Mouse (Mus musculus): ENCODE results near the gene Cdk11b. TPM values are rescaled to one million over a fixed set of nuclear protein-coding genes. Genes with fewer than 3 reads are reported as not detected.
"Not testable (repeated sequence)": the region's sequence is repeated elsewhere in the genome, so short reads cannot be mapped to it uniquely, and the experiment has no call there.

Cdk11b gene
- polyA plus RNA-seq, 1 experiment from 2014 or later: 67.3 TPM

- no peak overlapping the region for H3K9ac ChIP-seq (replicated peaks; ENCODE audit: low read depth)
- H3K4me3 ChIP-seq (ENCODE audit: low read depth, low read length): no peak overlapping the region
- ATAC-seq (no peak), DNase-seq (ENCODE audit: low spot score) (no peak)
- H3K27me3 ChIP-seq (replicated peaks; ENCODE audit: insufficient read depth, low read length): 0 out of 2 replicates have a peak, but pooled peaks cover 4% of the 10 kb centered on the region
- 92% methylated on average over 13 of the region's 13 CpGs for WGBS
- no peak overlapping the region for H3K4me2 ChIP-seq (replicated peaks; ENCODE audit: low read depth, low read length)
- no peak for TF ChIP-seq CTCF (IDR thresholded peaks at IDR 0.05)
- no peaks in the 10 kb centered on the region for H3K36me3 ChIP-seq (ENCODE audit: insufficient read depth, low read length)
- H3K9me3 ChIP-seq (ENCODE audit: low read length): no peaks in the 10 kb centered on the region
- H3K27ac ChIP-seq (ENCODE audit: low read length): no peak overlapping the region
- peaks cover 23% of the 10 kb centered on the region for H3K4me1 ChIP-seq (ENCODE audit: insufficient read depth, low read depth, low read length)
Observed at GRCm38 (mm10) chr4:155656214-155656751, 31.6 kb downstream of the Cdk11b start.

- DNase-seq (ENCODE audit: low spot score) (no peak), ATAC-seq (no peak)
- TF ChIP-seq CTCF (IDR thresholded peaks at IDR 0.05): no peak
- TF ChIP-seq EP300 (IDR thresholded peaks at IDR 0.05): no peak
- H3K4me1 ChIP-seq (ENCODE audit: insufficient read depth, low read depth, low read length): peaks cover 8% of the 10 kb centered on the region
- no peak overlapping the region for H3K27ac ChIP-seq (ENCODE audit: low read length)
- H3K9ac ChIP-seq (replicated peaks; ENCODE audit: low read depth): no peak overlapping the region
- no peaks in the 10 kb centered on the region for H3K9me3 ChIP-seq (ENCODE audit: low read length)
- no peak overlapping the region for H3K4me2 ChIP-seq (replicated peaks; ENCODE audit: low read depth, low read length)
- 92% methylated on average over 10 of the region's 10 CpGs for WGBS
- H3K27me3 ChIP-seq (replicated peaks; ENCODE audit: insufficient read depth, low read length): 0 out of 2 replicates have a peak, but pooled peaks cover under 1% of the 10 kb centered on the region
- no peak overlapping the region for H3K4me3 ChIP-seq (ENCODE audit: low read depth, low read length)
- no peaks in the 10 kb centered on the region for H3K36me3 ChIP-seq (ENCODE audit: insufficient read depth, low read length)
Observed at GRCm38 (mm10) chr4:155658961-155659360, 34.3 kb downstream of the Cdk11b start.

- H3K27ac ChIP-seq (ENCODE audit: low read length): no peak overlapping the region
- H3K4me3 ChIP-seq (ENCODE audit: low read depth, low read length): no peak overlapping the region
- ATAC-seq (0 out of 2 replicates have a peak, but pooled peaks have one; percentile 33), DNase-seq (ENCODE audit: low spot score) (no peak)
- no peaks in the 10 kb centered on the region for H3K36me3 ChIP-seq (ENCODE audit: insufficient read depth, low read length)
- no peaks in the 10 kb centered on the region for H3K9me3 ChIP-seq (ENCODE audit: low read length)
- 56% methylated on average over 12 of the region's 12 CpGs for WGBS
- H3K27me3 ChIP-seq (replicated peaks; ENCODE audit: insufficient read depth, low read length): no peaks in the 10 kb centered on the region
- H3K9ac ChIP-seq (replicated peaks; ENCODE audit: low read depth): no peak overlapping the region
- no peaks in the 10 kb centered on the region for H3K4me1 ChIP-seq (ENCODE audit: insufficient read depth, low read depth, low read length)
- no peak overlapping the region for H3K4me2 ChIP-seq (replicated peaks; ENCODE audit: low read depth, low read length)
- TF ChIP-seq EP300 (IDR thresholded peaks at IDR 0.05) (no peak), CTCF (IDR thresholded peaks at IDR 0.05) (no peak)
Observed at GRCm38 (mm10) chr4:155660641-155661040, 36.0 kb downstream of the Cdk11b start.

- Histone ChIP-seq H3K27me3 (replicated peaks; ENCODE audit: insufficient read depth, low read length) (no peaks in the 10 kb centered on the region), H3K4me3 (ENCODE audit: low read depth, low read length) (no peak overlapping the region), H3K36me3 (ENCODE audit: insufficient read depth, low read length) (no peaks in the 10 kb centered on the region), H3K4me2 (replicated peaks; ENCODE audit: low read depth, low read length) (no peak overlapping the region), H3K9me3 (ENCODE audit: low read length) (no peaks in the 10 kb centered on the region), H3K27ac (ENCODE audit: low read length) (0 out of 2 replicates have a peak overlapping the region, but pooled peaks have one; percentile 14), H3K9ac (replicated peaks; ENCODE audit: low read depth) (no peak overlapping the region), H3K4me1 (ENCODE audit: insufficient read depth, low read depth, low read length) (peaks cover 9% of the 10 kb centered on the region; the same call in 1 of the 2 replicates)
- peak; percentile 33 for DNase-seq (ENCODE audit: low spot score)
- no peak for TF ChIP-seq CTCF (IDR thresholded peaks at IDR 0.05)
- TF ChIP-seq EP300 (IDR thresholded peaks at IDR 0.05): no peak
- ATAC-seq: no peak
Observed at GRCm38 (mm10) chr4:155666903-155667302, 42.2 kb downstream of the Cdk11b start.

GRCm38 (mm10) chr4:155668689-155669597, 44.3 kb downstream of the Cdk11b start, which contains the start of gene Mib2:
Gene Mib2 (minus strand): TSS chr4:155669198.
- peak; percentile 98 for DNase-seq (ENCODE audit: low spot score)
- ATAC-seq: peak; percentile 99

GRCm38 (mm10) chr4:155669598-155670075, 45.0 kb downstream of the Cdk11b start:
- no peak for TF ChIP-seq CTCF (IDR thresholded peaks at IDR 0.05)
- TF ChIP-seq EP300 (IDR thresholded peaks at IDR 0.05): 0 out of 2 replicates have a peak, but pooled peaks have one; percentile 19
- Histone ChIP-seq H3K27me3 (replicated peaks; ENCODE audit: insufficient read depth, low read length) (no peaks in the 10 kb centered on the region), H3K4me3 (ENCODE audit: low read depth, low read length) (peak overlapping the region; percentile 95), H3K9me3 (ENCODE audit: low read length) (no peaks in the 10 kb centered on the region), H3K4me1 (ENCODE audit: insufficient read depth, low read depth, low read length) (peaks cover 9% of the 10 kb centered on the region; the same call in 1 of the 2 replicates), H3K27ac (ENCODE audit: low read length) (no peak overlapping the region), H3K4me2 (replicated peaks; ENCODE audit: low read depth, low read length) (peak overlapping the region; percentile 87), H3K9ac (replicated peaks; ENCODE audit: low read depth) (no peak overlapping the region), H3K36me3 (ENCODE audit: insufficient read depth, low read length) (no peaks in the 10 kb centered on the region)
- no peak for DNase-seq (ENCODE audit: low spot score)
- 2% methylated on average over 8 of the region's 8 CpGs for WGBS
- no peak for ATAC-seq

More at GRCm38 (mm10) chr4:155668689-155669597, 44.3 kb downstream of the Cdk11b start, which contains the start of gene Mib2:
- Histone ChIP-seq H3K27ac (ENCODE audit: low read length) (peak within 1 kb of the TSS; percentile 62), H3K9me3 (ENCODE audit: low read length) (no peaks in the 10 kb centered on the region), H3K4me1 (ENCODE audit: insufficient read depth, low read depth, low read length) (peaks cover 9% of the 10 kb centered on the region; the same call in 1 of the 2 replicates), H3K4me2 (replicated peaks; ENCODE audit: low read depth, low read length) (peak within 1 kb of the TSS; percentile 87), H3K36me3 (ENCODE audit: insufficient read depth, low read length) (no peaks in the 10 kb centered on the region), H3K4me3 (ENCODE audit: low read depth, low read length) (peak within 1 kb of the TSS; percentile 95), H3K9ac (replicated peaks; ENCODE audit: low read depth) (peak within 1 kb of the TSS; percentile 73), H3K27me3 (replicated peaks; ENCODE audit: insufficient read depth, low read length) (no peaks in the 10 kb centered on the region)
- TF ChIP-seq CTCF (IDR thresholded peaks at IDR 0.05) (peak; percentile 6; the same call in 1 of the 2 replicates), EP300 (IDR thresholded peaks at IDR 0.05) (no peak)
- 0% methylated on average over 66 of the region's 73 CpGs for WGBS

- not testable (repeated sequence) for H3K27ac ChIP-seq (ENCODE audit: low read length); H3K4me1 ChIP-seq (ENCODE audit: insufficient read depth, low read depth, low read length); H3K9ac ChIP-seq (replicated peaks; ENCODE audit: low read depth); H3K4me3 ChIP-seq (ENCODE audit: low read depth, low read length); DNase-seq (ENCODE audit: low spot score); H3K27me3 ChIP-seq (replicated peaks; ENCODE audit: insufficient read depth, low read length); ATAC-seq; H3K4me2 ChIP-seq (replicated peaks; ENCODE audit: low read depth, low read length); H3K9me3 ChIP-seq (ENCODE audit: low read length); H3K36me3 ChIP-seq (ENCODE audit: insufficient read depth, low read length)
- WGBS: 73% methylated on average over 4 of the region's 4 CpGs
Observed at GRCm38 (mm10) chr4:155670236-155670635, 45.6 kb downstream of the Cdk11b start.

Measured in lung, postnatal 0 days (tissue).